Mouse (Mus musculus): ENCODE results near the gene Tpsab1.

Tpsab1 gene

DNA sequence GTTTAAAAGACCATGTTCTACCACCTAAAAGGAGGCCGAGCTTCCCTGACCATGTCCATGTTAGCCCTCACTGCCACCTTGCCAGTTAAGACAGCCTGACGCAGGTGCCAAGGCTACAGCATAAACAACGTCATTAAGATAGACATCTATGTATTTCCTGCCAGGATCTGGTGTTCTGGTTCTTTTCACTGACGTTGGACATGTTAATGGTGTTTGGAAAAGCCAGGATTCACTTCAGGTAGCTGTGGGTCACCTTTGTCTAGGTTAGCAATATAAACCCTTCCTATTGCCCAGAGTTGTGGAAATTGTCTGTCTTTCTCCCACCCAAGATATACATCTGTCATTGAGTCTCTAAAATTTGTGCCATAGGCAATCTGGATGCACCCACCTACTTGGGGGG is 37.0 kb downstream of the Tpsab1 start, which contains the start of gene Prss28:
TSS of gene Prss28 (plus strand) at position 301 of the 400 bp plus-strand sequence.
- no peak for DNase-seq (ENCODE audit: low read depth, low spot score)
- Histone ChIP-seq H3K27me3 (ENCODE audit: control insufficient read depth, insufficient read depth, low read length, poor library complexity, severe bottlenecking) (no peaks in the 10 kb centered on the region), H3K36me3 (ENCODE audit: control insufficient read depth, insufficient read depth, low read length, poor library complexity, severe bottlenecking) (no peaks in the 10 kb centered on the region)

DNA sequence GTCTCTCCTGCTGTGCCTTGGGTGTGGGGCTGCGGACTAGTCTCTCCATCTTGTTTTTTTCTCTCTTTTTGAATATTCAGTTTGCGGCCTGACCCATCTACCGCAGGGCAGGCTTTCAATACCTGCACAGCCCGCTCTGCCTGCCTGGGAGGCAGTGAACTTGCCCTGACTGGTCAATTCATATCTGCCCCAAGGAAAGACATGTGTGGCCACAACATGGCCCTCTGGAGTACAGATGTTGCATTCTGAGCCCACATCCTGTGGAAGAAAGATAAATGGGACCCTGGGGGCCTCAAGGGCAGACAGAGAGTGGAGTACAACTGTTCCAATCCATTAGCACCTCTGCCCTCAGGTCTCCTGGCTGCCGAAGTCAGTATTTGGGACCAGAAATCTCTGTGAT is 47.3 kb downstream of the Tpsab1 start, which contains the start of gene Prss34:
TSS of gene Prss34 (plus strand) at position 301 of the 400 bp plus-strand sequence.
- DNase-seq (ENCODE audit: low read depth, low spot score): no peak
- Histone ChIP-seq H3K36me3 (ENCODE audit: control insufficient read depth, insufficient read depth, low read length, poor library complexity, severe bottlenecking) (no peaks in the 10 kb centered on the region), H3K27me3 (ENCODE audit: control insufficient read depth, insufficient read depth, low read length, poor library complexity, severe bottlenecking) (no peaks in the 10 kb centered on the region)

DNA sequence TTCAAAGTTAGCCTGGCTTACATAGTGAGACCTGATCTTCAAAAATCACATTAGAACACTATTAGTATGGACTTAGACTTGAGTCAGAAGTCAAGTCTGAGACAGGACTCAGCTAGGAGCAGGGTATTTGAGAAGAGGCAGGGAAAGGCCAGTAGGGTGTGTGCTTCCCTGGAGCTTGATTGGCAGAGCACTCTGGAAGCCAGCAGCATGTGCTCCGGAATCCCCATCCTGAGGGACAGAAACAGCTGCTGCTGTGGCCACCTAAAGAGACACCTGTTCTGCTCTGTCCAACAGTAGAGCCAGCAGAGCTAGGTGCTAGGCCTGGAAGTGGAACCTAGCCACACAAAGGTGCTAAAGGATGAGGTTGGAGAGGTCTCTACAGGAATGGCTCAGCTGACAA is 51.3 kb downstream of the Tpsab1 start:
- Histone ChIP-seq H3K36me3 (ENCODE audit: control insufficient read depth, insufficient read depth, low read length, poor library complexity, severe bottlenecking) (no peaks in the 10 kb centered on the region), H3K27me3 (ENCODE audit: control insufficient read depth, insufficient read depth, low read length, poor library complexity, severe bottlenecking) (no peaks in the 10 kb centered on the region; the same call in 1 of the 2 replicates)
- DNase-seq (ENCODE audit: low read depth, low spot score): no peak

DNA sequence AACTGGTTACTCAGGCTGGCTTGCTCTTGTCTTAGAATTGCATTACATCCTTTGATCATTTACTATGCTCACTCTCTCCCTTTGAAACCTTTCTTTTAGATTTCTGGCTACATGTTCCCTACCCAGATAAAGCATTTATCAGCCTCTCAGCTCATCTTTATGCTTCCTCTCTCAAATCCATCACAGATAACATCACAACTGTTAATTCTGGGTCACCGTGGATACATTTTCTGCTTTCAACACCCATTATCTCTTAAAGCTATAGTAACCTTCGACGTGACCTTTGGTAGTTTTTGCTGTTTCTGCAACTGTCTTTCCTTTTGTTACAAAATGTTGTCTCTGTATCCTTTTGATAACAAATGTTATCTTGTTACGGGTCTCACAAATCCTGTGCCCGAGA is 51.9 kb downstream of the Tpsab1 start:
- no peak for DNase-seq (ENCODE audit: low read depth, low spot score)
- Histone ChIP-seq H3K36me3 (ENCODE audit: control insufficient read depth, insufficient read depth, low read length, poor library complexity, severe bottlenecking) (no peaks in the 10 kb centered on the region), H3K27me3 (ENCODE audit: control insufficient read depth, insufficient read depth, low read length, poor library complexity, severe bottlenecking) (no peaks in the 10 kb centered on the region; the same call in 1 of the 2 replicates)
